Mouse (Mus musculus) gonadal fat pad, adult 2 months (tissue): ENCODE data around the gene Eaf2. TPM values are rescaled to one million over a fixed set of nuclear protein-coding genes. Genes with fewer than 3 reads are reported as not detected.
"Not testable (repeated sequence)": the region's sequence is repeated elsewhere in the genome, so short reads cannot be mapped to it uniquely, and the experiment has no call there.

Experiments used
- DNase-seq: peaks from one replicate; pipeline ENCODE4 v3.0.0-alpha.2; 2012; ENCODE audit warnings: low read depth
- polyA plus RNA-seq: library from polyadenylated mRNA; depleted of rRNA; stranded (reverse); fragments of >200 nt; gene quantifications from 2 replicates; pipeline ENCODE4 v1.2.3, GENCODE M21; 2012

Gene Eaf2
- polyA plus RNA-seq, 1 experiment: 1.0 TPM

DNA sequence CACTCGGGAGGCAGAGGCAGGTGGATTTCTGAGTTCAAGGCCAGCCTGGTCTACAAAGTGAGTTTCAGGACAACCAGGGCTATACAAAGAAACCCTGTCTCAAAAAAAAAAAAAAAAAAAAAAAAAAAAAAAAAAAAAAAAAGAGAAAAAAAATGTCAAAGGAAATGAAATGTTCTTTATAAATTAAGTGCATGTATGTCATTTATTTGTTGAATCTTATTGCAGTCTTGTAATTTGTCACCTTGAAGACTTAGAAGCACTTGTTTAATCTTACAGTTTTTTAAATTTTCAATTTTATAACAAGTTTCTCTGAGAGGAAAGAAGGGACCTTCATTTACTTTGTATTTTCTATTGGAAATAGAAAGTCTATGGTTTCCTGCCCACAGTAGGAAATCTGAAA is 27.9 kb downstream of the Eaf2 start:
- not testable (repeated sequence) for DNase-seq

- no peak for DNase-seq
Observed at GRCm38 (mm10) chr16:36828820-36829219, 46.0 kb downstream of the Eaf2 start.

DNA sequence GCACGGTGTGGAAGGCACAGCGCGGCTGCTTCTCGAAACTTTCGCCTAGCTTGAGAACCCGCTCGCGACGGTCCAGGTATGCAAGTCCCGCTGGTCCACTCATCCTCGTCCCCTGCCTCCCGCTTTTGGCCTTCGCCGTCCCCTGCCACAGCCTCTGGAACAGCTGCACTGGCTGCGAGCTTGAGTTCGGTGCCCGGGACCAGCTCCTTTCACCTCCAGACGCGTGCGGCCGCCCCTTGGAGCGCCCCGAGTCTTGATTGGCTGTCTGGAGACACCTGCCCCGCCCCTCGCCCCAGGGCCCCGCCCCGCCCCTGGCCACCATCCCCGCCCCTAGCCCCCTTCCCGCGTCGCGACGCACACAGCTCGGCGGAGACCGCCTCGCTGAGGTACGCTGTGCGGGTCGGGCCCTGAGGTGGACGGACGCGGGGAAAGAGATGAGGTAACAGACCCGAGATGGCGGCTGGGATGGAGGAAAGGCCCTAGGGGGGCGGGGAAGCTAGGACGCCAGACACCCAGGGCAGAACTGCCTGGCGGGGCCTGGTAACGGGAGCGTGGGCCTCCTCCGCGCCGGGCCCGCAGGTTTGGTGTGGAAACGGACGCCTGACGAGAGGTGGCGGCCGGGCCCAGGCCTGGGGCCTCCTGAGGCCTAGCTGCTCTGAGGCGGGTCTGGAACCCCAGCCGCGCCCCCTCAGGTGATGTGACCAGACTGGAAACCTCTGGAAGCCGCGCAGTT is 46.6 kb downstream of the Eaf2 start, which contains the start of gene Iqcb1:
Iqcb1 (plus strand) TSS at position 332 of the 733 bp plus-strand sequence.
- no peak for DNase-seq

DNA sequence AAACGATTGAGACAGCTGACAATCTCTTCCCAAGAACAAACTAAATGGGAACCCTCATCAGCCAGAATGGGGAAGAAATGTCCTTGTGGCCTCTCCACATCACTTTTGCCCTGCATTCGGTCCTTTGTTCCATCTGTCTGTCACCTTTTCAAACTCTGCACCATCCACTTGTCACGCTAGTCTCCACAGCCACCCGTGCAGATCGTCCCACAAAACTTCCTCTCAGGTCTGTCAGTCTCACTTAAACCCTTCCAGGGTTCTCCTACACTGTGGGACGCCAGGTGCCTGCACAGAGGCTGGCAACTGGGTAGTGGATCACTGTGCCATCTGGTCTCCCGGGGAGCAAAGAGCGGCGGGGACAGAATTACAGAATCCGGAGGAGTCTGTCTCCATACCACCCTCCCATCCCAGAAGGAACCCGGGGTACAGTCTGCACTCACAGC is 47.2 kb downstream of the Eaf2 start:
- DNase-seq: no peak

DNA sequence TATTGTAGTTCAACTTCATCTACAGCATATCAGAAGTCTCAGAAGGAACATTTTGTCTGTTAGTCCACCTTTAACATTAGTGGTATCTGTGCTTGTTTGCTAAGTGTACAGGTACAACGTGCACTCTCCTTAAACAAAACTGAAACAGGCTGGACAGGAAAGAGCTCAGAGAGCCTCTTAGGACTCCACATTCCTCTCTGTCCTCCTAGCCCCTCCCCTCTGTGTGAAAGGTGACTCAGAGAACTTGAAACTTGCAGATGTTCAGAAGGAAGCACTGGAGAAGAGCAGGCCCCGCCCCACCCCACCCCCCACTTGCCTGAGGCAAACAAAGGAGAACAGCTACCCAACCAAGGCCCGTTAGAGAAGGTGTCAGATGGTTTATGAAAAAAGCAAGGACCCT is 53.3 kb downstream of the Eaf2 start:
- DNase-seq: no peak

DNA sequence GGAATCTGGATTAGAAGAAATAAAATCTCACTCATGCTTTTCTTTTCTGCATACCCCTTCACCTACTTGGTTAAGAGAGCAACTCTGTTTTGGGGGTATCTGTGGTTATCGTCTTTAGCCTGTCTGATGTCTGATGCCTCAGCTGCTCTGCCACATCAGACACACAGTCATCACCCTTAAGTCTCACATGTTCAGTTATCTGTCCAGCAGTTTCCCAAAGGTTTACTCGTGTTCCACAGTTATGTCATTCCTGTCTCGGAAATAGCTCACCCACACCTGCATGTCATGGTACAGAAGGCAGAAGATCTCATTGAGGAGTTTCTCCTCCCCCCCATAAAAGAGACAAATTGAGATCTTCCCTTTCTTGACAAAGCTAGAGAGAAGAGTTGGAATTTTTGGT is 54.1 kb downstream of the Eaf2 start:
- no peak for DNase-seq

GRCm38 (mm10) chr16:36820016-36820415 is 54.8 kb downstream of the Eaf2 start:
- DNase-seq: no peak

DNA sequence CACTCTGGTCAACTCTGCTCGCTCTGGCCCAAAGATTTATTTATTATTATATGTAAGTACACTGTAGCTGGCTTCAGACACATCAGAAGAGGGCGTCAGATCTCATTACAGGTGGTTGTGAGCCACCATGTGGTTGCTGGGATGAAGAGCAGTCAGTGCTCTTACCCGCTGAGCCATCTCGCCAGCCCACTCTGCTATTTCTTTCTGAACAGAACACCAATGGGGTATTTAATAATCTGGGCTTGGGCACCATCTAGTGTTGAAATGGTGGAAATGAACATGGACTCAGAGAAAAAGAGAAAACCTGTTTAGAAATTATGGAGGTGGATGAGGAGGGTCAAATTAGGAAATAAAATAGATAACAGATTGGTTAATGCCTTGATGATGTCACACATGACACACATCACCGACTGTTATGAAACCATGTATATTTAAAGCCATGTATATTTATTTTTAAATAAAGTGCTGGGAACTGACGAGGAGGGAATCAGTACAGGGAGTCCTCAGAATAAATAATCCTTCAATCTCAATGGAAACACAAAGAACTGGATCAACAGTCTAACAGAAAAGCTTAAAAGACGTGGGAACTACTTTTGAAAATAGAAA is 57.4 kb downstream of the Eaf2 start:
- peak; percentile 24 for DNase-seq

GRCm38 (mm10) chr16:36816916-36817315 is 57.9 kb downstream of the Eaf2 start:
- no peak for DNase-seq

GRCm38 (mm10) chr16:36813680-36814079 is 61.1 kb downstream of the Eaf2 start:
- no peak for DNase-seq

DNA sequence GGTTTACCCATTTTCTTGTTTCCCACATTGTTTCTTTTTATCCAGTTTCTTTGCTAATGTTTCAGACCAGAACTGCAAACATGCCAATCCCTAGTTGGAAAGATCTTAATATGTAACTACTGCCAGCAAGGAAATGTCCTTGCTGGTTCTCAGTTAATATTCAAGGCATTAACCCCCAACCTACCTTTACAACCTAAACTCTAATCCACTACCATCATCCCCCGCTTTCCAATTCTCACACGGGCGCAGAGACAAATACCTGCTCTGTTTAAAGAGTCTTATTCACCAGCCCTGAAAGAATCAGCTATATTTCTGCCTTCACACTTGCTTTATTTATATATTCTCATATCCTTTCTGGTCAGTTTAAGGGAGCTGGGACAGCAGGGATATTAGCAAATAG is 66.2 kb downstream of the Eaf2 start:
- DNase-seq: no peak

- no peak for DNase-seq
Observed at GRCm38 (mm10) chr16:36802361-36802760, 72.4 kb downstream of the Eaf2 start.

DNA sequence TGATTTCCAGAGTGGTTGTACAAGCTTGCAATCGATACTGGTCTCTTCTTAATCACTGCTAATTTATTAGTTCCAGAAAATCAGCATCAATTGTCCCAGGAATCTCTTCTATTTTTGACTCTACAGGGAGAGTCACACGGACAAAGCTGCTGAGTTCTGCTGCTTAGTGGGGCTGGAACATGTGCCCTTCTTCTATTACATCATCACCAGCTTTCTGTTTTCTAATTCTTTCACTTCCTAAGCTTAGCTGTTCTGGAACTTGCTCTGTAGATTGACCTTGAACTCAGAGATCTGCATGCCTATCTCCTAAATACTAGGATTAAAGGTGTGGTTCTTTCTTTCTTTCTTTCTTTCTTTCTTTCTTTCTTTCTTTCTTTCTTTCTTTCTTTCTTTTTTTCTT is 76.5 kb downstream of the Eaf2 start:
- DNase-seq: no peak

- DNase-seq: no peak
Observed at GRCm38 (mm10) chr16:36794976-36795375, 79.8 kb downstream of the Eaf2 start.

- peak; percentile 64 for DNase-seq
Observed at GRCm38 (mm10) chr16:36790166-36790565, 84.6 kb downstream of the Eaf2 start.

- no peak for DNase-seq
Observed at GRCm38 (mm10) chr16:36786466-36786865, 88.3 kb downstream of the Eaf2 start.

DNA sequence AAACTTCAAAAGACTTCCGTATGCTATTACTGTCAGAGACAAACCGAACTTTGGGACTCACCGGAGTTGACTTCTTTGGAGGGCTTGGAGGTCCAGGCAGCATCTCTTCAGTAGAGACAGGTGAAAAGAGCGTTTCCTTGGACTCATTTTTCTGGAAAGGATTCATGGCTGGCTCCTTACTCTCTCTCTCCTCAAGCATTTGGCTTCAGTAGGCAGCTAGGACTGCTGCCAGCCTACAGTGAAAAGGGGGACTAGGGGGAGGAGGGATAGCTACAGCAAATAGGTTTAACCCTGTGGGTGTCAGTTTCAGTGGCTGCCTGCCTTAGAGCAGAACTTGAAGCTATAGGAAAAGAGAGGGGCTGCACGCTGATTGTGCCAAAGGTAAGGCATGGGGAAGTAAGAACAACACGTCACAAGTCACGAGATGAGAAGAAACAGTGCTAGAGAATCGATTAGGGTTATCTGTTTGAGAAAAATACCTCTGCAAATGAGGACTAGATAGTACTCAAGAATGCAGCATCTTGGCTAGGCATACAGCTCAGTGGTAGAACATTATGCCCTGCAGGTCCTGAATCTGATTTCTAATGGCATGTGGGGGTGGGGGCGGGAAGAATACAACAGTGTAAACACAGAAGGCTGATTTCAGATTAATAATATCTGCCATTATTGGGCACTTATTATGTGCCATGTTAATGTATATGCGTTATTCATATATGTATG is 90.0 kb downstream of the Eaf2 start, which contains the start of gene Slc15a2:
Slc15a2 (minus strand) TSS at position 369 of the 720 bp plus-strand sequence.
- no peak for DNase-seq

DNA sequence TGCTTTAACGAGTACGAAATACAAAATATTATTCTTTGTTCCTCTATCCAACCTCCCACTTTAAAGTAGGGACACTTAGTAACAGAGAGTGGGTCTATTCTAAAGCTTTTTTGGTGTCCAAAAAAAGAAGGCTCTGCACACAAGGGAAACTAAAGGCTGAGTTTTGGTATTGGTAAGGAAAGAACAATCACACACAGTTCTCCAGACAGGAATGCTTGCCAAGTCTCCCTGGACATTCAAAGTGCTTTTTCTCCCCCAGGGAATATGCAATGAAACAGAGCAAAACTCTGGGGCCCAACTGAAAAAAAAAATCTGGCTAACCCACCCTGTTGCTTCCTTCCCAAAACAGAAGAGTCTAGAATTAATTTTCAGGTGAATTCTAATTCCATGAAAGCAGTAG is 90.7 kb downstream of the Eaf2 start:
- DNase-seq: no peak

DNA sequence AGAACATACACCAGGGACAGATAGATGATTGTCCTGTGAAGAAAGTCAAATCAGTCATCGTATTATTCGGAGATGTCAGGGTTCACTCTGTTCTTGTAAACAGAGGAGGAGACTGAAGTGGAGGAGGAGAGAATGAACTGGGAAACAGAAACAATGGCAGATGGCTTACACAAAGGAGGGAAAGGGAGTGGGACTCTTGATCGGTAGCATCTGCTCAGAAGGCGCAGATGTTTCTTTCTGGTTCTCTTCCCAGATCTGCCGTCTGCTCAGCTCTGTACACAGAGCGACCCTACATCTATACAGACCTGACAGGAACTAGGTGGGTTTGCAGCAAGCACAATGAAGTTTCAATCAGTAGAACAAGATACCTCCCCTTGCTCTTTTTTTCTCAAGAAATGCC is 99.1 kb downstream of the Eaf2 start:
- DNase-seq: no peak

DNA sequence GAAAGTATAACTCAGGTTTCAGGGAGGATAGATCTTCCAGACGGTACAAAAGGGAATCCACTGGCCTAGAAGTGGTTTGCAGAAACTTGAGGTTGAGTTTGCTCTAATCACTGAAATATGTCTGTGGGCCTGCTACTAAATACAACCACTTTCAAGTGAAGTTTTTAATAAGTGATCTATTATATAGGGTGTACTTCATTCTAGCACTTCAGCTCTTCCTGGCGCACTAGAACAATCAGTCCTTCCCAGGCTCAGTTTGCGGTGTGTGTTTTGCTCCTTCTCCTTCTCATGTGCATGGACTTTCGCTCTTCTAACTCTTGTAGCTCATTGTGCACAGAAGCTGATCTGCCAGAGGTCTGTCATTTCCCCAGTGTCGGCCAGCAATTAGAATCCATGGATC is 101.8 kb downstream of the Eaf2 start:
- DNase-seq: no peak

DNA sequence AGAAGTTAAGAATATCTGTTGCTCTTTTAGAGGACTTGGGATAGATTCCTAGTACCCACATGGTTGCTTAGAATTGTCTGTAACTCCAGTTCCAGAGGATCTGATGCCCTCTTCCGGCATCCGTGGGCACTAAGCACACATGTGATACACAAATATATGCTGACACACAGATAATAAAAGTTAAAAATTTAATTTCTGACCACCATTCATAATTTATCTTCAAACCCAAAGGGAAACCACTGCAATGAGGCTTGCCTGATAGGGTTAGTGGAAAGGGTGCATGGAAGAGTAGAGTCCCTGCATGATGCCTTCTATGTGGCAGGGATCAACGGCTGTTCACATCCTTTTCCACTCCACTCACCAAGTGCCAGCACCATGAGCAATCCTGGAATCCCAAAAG is 103.1 kb downstream of the Eaf2 start:
- DNase-seq: no peak

DNA sequence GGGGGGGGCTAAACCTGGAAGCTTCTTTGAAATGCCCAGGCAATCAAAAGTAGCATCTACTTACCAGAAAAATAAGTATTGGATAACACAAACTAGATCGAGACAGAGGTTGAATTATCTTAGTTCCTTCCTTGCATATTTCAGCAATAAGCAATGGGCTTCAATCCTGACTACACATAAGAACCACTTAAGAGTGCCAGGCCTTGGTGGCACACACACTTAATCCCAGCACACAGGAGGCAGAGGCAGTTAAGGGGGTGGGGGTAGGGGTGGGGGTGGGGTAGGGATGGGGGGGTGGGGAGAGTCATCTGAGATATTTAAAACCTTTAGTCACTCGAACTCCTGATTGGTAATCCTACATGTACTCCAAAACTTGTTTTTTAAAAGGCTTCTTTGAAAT is 103.6 kb downstream of the Eaf2 start:
- no peak for DNase-seq

GRCm38 (mm10) chr16:36770830-36771229 is 104.0 kb downstream of the Eaf2 start:
- peak; percentile 44 for DNase-seq
